Mouse (Mus musculus) v-Abl transformed pro-B cells (cell line): ENCODE results near the gene Marcksl1.

Source experiments
- in situ Hi-C, 2 experiments: fragments of 400-800 bp; cut with MboI; formaldehyde crosslinking; loops; one replicate each; pipeline ENCODE4 v1.15.1; 2025; ENCODE audit not compliant: unreplicated experiment in 2 of 2

Marcksl1 gene

DNA sequence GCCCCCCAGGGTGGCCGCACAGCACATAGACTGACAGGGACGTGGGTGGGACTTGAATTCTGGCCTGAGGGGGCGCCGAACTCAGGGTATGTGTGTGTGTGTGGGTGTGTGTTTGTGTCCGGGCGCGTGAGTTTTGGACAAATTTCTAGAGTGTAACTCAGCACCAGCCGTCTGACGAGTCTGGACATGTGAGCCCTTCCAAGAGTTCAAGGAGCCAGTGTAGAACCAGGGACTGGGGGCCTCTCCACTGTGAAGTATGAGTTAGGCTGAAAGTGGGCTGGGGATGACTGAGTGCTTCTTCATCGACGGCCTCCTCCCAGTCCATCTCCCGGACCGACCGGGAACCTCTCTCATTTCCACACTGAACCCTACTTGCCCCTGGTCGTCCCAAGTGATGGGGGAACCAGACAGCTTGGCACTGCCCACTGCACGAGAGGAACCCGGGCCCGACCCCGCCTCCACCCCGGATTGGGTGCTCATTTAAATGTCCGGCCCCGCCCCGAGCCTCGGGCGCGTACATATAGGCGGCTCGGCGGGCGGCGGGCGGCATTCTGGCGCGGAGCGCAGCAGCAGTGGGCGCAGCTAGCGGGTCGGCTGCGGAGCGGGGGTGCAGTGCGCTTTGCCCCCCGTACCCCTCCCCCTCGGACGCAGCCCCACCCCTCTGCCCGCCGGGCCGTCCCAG, at the start of gene Marcksl1:
Gene Marcksl1 (plus strand): TSS at position 496 of the 682 bp plus-strand sequence.
- in situ Hi-C loops: no loop called here

DNA sequence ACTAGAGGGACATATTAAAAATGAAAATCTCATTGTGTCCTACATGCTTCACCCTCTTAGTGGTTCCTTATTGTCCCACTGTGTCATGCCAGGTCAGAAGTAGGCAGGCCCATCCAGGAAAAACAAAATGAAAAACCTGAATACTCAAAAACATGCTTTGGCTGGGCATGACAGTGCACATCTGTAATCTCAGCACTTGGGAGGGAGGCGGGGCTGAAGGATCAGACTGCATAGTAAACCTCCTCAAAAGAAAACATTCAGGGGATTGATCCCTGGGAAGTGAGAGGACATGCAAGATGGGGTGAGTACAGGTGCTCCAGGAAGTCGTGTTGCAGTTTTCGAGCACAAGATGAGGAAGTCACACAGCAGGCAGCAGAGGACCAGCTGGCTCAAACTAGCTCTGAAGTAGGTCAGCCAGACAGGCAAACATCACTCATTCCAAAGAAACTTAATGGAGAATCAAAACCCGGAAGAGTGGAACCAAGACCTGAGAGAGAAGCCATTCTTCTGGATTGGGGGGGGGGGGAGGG, 49.0 kb upstream of the Marcksl1 start:
- in situ Hi-C loops: loop anchor here in 1 of 2 experiments (25.0 kb wide), 1 partner anchor 502 kb away; the partner anchor contains the start of gene Azin2

DNA sequence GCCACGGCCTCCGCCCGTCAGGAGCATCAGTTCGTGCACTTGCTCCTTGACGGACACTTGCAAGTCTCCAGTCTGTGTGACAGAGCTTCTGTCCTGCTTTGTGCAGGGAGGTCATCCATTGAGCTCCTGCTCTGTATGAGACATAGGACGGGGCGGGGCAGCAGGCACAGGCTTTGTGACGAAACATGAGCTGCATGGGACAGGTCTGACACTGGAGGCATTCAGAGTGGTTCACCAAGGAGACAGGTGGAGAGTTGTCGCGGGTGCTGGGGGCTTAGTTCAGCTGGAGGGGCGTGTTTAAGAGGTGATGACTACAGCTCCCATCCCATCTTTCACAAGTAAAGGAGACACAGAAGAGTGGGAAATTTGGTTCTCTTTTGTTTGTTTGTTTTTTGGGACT, 37.3 kb upstream of the Marcksl1 start:
- in situ Hi-C loops: no loop called here

DNA sequence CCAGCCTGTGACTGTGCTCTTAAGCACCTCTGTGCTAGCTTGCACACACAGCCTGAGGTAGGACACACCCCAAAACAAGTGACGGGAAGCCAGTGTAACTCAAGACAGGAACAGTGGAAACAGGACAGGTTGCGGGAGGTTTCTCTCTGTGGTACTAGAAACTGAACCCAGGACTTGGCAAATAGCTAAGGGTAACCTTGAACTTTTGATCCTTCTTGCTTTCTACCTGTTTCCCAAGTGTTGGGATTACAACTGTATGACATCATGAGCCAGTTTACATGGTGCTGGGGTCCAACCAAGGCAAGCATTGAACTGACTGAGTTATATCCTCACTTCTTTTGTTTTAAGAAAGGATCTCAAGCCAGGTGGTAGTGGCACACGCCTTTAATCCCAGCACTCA, 33.5 kb upstream of the Marcksl1 start:
- in situ Hi-C loops: no loop called here

DNA sequence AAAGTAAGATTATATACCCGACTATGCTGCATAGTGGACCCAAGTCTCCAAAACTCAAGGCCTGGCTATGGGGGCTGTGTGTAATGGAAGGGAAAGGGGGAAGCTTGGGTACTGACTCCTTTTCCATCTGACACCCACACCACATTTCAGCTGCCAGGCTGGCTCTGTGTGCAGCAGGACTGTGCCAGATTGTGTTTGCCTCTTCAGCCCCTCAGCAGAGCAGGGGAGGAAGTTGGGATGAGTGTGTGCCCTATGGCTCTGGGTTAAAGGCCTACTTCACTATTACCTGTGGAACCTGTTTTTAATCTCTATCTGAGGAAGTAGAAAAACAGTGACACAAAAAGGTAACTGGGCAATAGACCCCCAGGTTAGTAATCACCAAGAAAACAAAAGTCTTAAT, 32.3 kb upstream of the Marcksl1 start:
- in situ Hi-C loops: no loop called here

DNA sequence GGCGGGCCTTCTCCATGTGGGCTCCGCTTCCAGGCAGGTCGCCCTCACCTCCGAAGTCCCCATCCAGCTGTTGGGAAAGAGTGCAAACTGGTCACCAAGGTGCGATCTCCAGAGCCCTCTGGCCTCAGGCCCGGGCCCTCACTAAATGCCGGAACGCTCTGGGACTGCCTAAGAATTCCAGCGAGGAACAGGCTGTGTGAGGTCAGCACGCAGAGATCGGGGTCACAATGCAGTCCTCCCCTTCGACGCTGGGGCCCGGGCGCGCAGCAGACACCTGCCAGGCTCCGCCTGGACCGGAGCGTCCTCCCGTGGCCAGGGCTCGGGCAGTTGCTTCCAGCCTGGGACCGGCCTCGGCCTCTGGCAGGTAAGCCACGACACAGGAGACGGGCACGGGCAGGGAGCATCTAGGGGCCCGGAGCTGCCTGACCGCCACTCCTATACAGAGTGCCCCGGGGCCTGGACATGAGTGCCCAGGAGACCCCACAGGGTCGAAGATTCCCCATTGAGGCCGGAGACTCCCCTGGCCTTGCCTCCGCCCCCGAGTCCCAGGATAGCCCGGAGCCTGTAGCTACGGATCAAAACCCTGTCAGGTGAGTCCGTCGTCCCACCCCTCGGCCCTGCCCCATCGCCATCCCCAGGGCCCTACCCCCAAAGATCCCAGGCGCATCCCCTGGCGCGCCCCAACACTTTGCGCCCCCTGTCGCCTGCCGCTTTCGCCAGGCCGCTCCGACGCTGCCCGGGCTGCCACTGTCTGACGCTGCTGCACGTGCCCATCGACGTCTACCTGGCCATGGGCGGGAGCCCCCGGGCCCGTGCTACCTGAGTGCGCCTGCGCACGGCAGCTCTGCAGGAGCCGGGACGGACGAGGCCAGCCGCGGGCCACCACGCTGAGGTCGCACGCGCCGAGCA, 22.2 kb upstream of the Marcksl1 start, which contains the start of the genes Tssk3 and Fam229a:
Gene Tssk3 (minus strand): TSS at position 51 of the 909 bp plus-strand sequence.
Gene Fam229a (plus strand): TSS at position 219 of the 909 bp plus-strand sequence.
- in situ Hi-C loops: no loop called here

DNA sequence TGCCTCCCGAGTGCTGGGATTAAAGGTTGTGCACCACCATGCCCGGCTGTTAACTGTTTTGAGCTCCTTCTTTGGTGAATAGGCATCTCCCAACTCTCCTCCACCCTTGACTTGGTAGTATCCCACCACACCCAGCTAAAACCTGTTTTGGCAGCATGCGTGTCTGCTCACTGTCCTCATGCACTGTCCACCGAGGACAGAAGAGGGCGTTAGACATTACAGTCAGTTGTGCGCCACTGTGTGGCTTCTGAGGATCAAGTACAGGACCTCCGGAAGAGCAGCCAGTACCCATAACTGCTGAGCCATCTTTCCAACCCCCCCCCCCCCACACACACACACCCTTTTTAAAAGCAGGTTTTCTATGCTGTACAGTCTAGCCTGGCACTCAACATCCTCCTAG, 18.7 kb upstream of the Marcksl1 start:
- in situ Hi-C loops: no loop called here

DNA sequence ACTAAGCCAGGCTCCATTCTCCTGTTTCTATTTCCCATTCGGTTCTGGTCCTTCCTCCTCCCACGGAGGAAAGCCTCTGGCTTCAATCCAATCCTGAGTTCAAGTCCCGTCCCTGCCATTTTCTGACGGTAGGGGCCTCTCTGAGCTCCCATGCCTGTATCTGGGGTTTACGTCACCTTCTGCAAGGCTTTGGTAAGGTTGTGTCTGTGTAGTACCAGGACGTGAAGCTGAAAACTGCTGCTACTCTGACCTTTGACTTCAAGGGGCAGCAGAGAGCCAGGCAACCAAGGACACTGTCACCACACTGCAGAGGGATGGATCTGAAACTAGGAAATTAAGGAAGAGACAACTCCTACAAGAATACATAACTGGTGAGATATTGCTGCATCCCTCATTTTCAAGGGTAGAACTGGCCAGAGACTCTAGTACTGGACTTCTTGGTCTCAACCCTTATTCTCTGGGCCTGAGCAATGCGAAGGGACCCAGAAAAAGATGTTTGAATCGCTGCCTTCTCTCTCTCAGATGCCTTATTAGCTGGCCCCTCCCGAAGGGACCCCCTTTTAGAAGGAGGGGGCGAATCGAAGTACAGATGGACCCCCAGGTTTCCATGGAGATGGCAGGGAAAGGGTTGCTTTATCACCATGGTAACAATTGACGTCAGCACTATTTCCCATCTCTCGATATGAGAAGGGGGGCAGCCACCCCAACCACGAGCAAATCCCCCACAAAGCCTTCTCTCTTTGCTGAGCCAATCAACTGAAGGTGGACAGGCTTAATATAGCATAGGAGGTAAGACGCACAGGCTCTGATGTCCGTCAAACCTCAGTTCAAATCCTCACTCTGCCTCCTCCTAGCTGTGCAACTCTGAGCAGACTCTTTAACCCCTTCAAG, 17.5 kb upstream of the Marcksl1 start:
- in situ Hi-C loops: no loop called here

DNA sequence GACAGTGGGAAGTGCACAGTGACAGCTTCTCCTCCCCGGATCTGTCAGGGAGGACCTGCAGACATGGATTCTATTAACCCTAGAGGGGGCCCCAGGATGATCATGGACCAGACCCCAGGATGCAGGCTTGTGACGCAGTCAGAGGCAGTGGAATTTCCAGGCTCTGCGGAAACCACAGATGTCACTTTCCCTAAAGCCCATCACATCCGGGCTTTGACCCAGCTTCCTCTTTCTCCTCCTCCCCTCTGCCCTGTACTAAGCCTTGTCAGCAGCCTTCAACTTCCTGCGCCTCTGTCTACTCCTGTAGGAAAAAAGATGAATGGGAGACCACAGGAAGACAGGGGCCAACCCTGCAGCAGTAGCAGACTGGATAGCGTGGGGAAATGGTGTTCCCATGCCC, 16.8 kb upstream of the Marcksl1 start:
- in situ Hi-C loops: no loop called here

DNA sequence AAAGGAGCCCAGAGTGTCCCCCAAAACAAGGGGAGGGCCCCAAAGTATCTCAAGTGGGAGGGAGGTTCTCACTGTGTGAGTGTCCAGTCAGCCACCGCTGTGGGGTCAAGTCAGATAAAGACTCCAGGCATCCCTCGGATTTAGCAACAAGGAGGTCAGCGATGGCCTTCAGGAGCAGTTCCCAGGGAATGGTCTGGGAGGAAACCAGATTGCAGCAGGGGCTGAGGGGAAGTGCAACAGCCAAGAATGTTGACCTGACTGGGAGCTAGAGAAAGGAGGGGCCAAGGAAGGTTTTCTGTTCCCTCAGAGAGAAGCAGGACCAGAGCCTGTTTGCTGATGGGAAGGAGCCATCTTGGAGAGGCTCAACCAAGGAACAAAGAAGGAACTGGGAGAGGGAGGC, 14.4 kb upstream of the Marcksl1 start:
- in situ Hi-C loops: no loop called here

DNA sequence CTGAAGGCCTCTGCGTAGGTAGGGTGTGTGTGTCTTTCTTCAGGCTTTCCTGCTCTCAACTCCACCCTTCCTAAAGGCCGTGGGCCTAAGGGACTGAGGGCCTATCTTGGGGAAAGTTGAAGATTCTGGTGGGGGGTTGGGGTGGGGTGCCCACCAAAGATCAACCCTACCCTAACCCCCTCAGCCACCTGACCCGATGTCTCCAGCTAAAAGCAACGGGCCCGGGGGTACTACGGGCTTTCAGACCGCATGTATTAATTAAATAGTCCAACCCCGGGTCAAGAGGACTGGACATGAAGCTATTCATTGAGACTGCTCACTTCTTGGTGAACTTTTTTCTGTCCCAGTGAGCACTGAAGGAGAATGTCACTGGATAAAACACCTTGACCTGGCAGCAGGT, 13.4 kb upstream of the Marcksl1 start:
- in situ Hi-C loops: no loop called here

DNA sequence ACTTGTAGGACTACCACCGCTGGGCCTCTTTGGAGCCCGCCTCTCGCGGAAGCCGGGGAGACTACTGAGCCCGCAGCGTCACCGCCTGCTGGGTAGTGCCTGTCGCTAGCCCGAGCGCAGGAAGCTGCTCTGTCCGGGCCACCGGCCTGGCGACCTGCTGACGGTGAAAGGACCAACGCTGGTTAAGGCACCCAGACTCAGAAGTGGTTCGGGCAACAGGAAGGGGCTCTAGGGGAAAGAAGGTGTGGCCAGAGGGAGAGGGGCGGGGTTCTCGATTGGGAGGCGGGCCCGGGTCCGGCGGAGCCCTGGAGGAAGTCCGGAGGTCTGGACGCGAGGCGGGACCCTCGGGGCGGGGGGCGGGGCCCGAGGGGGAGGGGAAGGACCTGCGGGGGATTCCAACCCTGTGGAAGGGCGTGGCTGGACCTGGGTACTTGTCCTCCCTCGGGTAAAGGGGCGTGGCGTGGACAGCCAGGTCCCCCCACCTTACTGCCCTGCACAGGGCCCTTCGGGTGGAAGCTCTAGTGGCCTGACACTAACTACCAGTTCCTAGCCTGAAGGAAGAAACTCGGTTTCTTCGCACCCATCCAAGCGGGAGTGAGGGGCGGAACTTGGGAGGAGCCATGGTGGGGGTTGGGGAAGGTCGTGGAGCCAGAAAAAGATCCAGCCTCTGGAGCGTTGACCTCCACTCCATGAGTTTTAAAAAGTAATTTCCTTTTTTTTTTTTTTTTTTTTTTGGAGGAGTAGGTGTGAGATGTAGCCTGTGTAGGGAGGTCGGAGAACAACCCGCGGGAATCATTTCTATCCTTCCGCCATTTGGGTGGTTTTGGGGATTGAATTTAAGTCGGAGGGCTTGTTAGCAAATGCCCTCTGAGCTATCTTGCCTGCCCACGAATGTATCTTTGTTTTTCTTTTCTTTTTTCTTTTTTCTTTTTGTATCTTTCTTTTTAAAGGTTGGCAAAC, 12.5 kb upstream of the Marcksl1 start:
- in situ Hi-C loops: no loop called here

DNA sequence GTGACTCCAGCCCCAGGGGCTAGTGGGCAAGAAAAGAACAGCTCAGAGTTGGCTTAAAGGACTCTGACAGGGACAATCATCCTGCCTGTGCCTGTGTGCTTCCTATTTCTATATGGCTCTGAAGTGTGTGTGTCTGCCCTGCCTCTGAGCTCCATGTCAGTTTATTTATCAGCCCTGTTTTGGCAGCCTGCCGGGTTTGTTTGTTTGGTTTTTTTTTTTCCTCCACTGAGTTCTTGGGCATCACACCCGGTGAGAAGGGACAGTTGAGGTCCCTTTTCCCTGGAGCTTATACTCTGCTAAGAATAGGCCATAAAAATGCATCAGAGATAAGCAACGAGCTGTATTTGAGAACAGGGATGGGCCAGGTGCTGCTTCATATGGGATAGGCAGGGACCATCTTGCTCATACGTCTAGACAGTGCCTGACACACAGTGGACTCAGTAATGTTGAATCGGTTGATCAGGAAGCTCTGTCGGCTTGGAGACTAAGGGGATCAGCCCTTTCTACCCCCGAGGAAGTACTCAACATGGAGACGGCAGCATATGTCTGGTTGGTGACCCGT, 11.0 kb upstream of the Marcksl1 start:
- in situ Hi-C loops: no loop called here

DNA sequence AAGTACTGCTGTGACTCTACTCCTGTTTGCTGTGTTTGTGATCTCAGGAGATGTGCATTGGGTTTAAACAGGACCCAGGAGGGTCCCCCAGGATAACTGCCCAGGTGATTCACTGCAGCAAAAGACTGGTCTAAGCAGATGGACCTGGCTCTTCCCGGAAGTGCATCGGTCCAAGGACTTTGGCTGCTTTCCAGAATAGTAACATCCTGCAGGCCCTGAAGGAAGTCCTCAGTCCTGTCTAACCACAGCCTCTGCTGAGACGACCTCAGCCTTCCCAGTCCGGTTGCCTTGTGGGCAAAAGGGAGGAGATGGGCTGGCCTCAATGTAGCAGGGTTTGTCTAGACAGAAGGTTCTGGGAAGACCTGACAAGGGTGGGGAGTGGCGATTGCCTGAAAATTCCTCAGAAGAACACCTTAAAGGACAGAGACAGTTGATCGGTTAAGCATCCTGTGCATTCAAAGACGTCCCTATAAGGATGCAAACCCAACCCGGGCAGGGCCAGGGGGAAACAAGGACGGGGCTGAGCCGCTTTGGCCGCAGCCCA, 10.4 kb upstream of the Marcksl1 start:
- in situ Hi-C loops: no loop called here

DNA sequence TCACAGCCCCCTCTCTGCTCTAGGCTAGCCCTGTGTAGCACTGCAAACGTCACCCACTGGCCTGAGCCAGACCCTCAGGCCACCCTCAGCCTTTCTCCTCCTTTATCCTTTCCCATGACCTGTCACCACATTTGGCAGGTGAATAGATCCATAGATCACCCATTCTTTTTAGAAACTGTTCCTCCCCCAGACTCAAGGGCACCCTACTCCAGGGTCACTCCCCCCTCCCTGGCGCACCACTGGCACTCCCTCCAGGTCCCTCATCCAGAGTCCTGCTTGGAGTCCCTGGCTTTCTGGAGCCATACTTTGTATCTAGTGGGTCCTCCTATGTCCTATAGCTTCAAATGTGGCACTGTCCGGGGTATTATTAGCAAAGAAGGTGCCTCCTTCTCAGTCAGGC, 7.9 kb upstream of the Marcksl1 start:
- in situ Hi-C loops: no loop called here

DNA sequence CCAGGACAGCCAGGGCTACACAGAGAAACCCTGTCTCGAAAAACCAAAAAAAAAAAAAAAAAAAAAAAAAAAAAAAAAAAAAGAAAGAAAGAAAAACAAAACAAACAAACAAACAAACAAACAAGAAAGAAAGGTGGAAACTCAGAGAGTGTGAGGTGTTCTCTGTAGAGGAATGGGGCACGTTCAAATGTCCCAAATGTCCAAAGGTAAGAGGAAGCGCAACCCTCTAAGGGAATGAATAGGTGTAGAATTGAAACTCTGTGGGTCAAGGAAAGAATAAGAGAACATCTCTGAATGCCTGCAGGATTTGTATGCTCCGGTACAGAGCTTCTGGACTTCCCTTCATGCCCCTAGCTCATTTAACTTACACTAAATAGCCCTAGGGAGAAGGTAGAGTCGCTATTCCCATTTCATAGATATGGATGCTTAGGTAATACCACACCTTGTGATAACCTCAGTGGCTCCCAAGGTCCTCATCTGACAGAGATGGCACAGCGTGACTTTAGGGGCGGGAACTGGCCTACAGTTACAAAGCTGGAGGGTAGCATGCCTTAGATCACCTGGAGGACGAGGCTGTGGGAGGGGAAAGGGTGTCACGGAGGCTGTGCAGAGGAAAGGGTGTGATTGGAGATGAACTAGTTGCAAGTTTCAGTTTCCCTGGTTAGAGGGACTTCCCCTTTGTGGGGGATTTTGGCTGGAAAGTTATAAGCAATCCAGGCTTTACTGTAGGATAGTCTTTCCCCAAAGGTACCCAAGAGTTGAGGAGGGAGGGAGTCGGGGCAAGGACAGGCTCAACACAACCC, 5.7 kb upstream of the Marcksl1 start:
- in situ Hi-C loops: no loop called here

DNA sequence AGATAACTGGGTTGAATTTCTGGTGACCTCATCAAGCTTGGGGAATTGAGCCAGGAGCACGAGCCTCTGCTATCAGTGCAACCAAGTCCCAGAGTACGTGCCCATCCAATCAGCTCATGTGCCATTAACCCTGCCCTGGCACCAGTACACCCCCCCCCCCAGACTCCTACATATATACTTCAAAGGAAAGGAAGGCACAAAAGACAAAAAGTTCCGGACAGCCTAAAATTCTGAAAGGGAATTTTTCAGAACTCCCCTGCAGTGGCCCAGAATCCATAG, 5.2 kb upstream of the Marcksl1 start:
- in situ Hi-C loops: no loop called here
